Mouse (Mus musculus): ENCODE data around the gene Rnf144a. TPM values are rescaled to one million over a fixed set of nuclear protein-coding genes. Genes with fewer than 3 reads are reported as not detected.

The Rnf144a gene
- total and polyA plus RNA-seq, 2 experiments from 2014 or later: 24.4 to 31.6 TPM

- H3K4me3 ChIP-seq (ENCODE audit: low read length): no peak overlapping the region
- H3K9ac ChIP-seq (replicated peaks; ENCODE audit: low read length): no peak overlapping the region
- no peaks in the 10 kb centered on the region for H3K4me1 ChIP-seq (ENCODE audit: insufficient read depth, low read length)
- H3K27ac ChIP-seq: peak overlapping the region; percentile 11; the same call in 1 of the 2 replicates
- H3K36me3 ChIP-seq (ENCODE audit: insufficient read depth, low read length): no peaks in the 10 kb centered on the region
- no peak overlapping the region for H3K4me2 ChIP-seq (ENCODE audit: low read depth, low read length)
- H3K9me3 ChIP-seq (ENCODE audit: low read length): 0 out of 2 replicates have a peak, but pooled peaks cover 3% of the 10 kb centered on the region
- ATAC-seq (no peak), DNase-seq (ENCODE audit: low spot score) (peak; percentile 12)
- 69% methylated on average over 8 of the region's 8 CpGs for WGBS
- no peak for TF ChIP-seq CTCF (IDR thresholded peaks at IDR 0.05; ENCODE audit: low read depth)
- no peaks in the 10 kb centered on the region for H3K27me3 ChIP-seq (ENCODE audit: insufficient read depth, low read length)
Measured at GRCm38 (mm10) chr12:26285939-26286338, 129.1 kb downstream of the Rnf144a start.

GRCm38 (mm10) chr12:26285460-26285859, 129.6 kb downstream of the Rnf144a start:
- Histone ChIP-seq H3K27me3 (ENCODE audit: insufficient read depth, low read length) (no peaks in the 10 kb centered on the region), H3K36me3 (ENCODE audit: insufficient read depth, low read length) (no peaks in the 10 kb centered on the region), H3K27ac (no peak overlapping the region), H3K9me3 (ENCODE audit: low read length) (0 out of 2 replicates have a peak, but pooled peaks cover 3% of the 10 kb centered on the region), H3K4me2 (ENCODE audit: low read depth, low read length) (no peak overlapping the region), H3K9ac (replicated peaks; ENCODE audit: low read length) (no peak overlapping the region), H3K4me3 (ENCODE audit: low read length) (no peak overlapping the region), H3K4me1 (ENCODE audit: insufficient read depth, low read length) (no peaks in the 10 kb centered on the region)
- WGBS: 72% methylated on average over 3 of the region's 3 CpGs
- ATAC-seq (no peak), DNase-seq (ENCODE audit: low spot score) (no peak)
- no peak for TF ChIP-seq CTCF (IDR thresholded peaks at IDR 0.05; ENCODE audit: low read depth)

DNA sequence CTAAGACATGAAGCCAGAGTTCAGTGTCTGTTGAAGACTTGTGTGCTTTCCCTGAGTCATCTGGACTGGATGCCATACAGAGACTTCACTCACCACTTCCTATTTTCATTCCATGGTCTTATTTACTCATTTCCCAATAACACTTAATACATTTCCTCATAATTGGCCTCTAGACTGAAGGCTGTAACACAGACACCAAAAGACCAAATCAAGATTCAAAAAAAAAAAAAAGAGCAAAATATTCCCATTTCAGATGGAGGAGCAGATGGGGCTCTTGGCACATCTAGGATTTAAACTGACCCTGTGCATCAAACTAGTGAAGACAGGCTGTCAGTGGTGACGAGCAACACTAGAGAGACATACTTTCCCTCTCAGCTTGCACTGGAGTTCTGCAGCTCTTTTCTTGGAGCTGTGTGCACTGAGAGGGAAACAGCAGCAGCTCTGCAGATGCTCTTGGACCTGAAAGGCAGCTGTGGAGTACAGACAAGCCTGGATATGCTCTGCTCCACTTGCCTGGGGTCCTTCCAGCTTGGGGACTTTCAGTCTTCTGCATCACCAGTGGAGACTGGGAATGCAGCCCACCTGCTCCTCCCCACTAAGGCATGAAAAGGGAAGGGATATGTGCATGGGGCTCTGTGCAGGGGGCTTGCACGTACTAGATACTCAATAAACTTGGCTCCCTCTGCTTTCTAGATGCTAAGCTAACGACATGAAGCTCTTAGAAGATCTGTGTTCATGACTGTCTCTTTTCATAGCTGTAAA, 134.2 kb downstream of the Rnf144a start:
- H3K27me3 ChIP-seq (ENCODE audit: insufficient read depth, low read length): no peaks in the 10 kb centered on the region
- ATAC-seq (no peak), DNase-seq (ENCODE audit: low spot score) (peak; percentile 16)
- H3K36me3 ChIP-seq (ENCODE audit: insufficient read depth, low read length): no peaks in the 10 kb centered on the region
- no peak overlapping the region for H3K27ac ChIP-seq
- TF ChIP-seq CTCF (IDR thresholded peaks at IDR 0.05; ENCODE audit: low read depth): no peak
- no peak overlapping the region for H3K4me3 ChIP-seq (ENCODE audit: low read length)
- no peak overlapping the region for H3K4me2 ChIP-seq (ENCODE audit: low read depth, low read length)
- H3K4me1 ChIP-seq (ENCODE audit: insufficient read depth, low read length): peaks cover 6% of the 10 kb centered on the region; the same call in 1 of the 2 replicates
- H3K9ac ChIP-seq (replicated peaks; ENCODE audit: low read length): no peak overlapping the region
- H3K9me3 ChIP-seq (ENCODE audit: low read length): 0 out of 2 replicates have a peak, but pooled peaks cover 3% of the 10 kb centered on the region
- 51% methylated on average over 3 of the region's 3 CpGs for WGBS

DNA sequence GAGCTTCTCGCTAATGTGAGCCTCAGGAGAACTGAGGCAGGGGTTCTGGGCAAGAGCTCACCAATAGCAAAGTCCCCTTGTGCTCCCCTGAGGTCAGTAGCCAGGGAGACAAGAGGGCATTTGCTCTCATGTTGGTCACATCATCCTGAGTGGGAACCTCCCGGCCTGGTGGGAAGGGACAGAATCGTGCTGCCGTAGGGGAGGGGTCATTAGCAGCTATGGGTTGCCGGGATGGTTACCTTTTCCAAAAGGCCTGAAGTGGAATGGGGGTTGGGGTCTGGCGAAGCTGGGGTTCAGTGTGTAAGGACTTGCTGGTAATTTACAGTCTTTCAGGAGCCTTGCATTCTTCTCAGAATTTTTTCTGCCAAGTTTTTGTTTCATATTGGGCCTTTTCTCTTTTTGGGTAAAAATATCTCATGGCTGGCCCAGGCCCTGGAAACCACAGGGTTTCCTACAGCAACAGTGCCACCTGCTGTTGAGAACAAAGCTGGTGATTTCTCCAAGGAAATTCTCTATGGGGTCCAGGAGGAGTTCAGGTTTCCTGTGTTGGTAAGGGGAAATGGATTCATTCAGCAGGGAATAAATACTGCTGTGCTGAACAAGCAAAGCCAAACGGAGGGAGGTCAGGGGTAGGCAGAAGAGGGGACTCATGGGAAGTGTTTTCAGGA, 137.9 kb downstream of the Rnf144a start:
- no peaks in the 10 kb centered on the region for H3K36me3 ChIP-seq (ENCODE audit: insufficient read depth, low read length)
- 26% methylated on average over 7 of the region's 7 CpGs for WGBS
- ATAC-seq (peak; percentile 66), DNase-seq (ENCODE audit: low spot score) (peak; percentile 90)
- TF ChIP-seq CTCF (IDR thresholded peaks at IDR 0.05; ENCODE audit: low read depth): peak; percentile 81
- no peak overlapping the region for H3K27ac ChIP-seq
- no peak overlapping the region for H3K9ac ChIP-seq (replicated peaks; ENCODE audit: low read length)
- peaks cover 6% of the 10 kb centered on the region; the same call in 1 of the 2 replicates for H3K4me1 ChIP-seq (ENCODE audit: insufficient read depth, low read length)
- no peaks in the 10 kb centered on the region for H3K9me3 ChIP-seq (ENCODE audit: low read length)
- no peak overlapping the region for H3K4me3 ChIP-seq (ENCODE audit: low read length)
- no peaks in the 10 kb centered on the region for H3K27me3 ChIP-seq (ENCODE audit: insufficient read depth, low read length)
- no peak overlapping the region for H3K4me2 ChIP-seq (ENCODE audit: low read depth, low read length)

DNA sequence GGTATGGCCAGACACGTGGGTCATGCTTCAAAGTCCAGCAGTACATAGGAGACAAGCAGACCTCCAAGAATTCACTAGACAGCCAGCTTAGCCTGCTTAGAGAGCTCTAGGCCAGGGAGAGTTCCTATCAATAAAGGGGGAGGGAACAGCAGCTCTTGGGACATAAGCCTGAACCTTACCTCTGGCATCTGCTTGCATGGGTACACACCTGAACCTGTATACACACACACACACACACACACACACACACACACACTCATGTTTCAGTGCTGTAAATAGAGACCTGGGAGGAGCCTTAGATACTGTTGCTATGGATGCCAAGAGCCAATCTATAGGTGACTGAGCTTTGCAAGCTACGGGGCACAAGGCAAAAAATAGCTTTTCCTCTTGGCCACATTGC, 138.5 kb downstream of the Rnf144a start:
- DNase-seq (ENCODE audit: low spot score): no peak
- H3K9me3 ChIP-seq (ENCODE audit: low read length): no peaks in the 10 kb centered on the region
- H3K9ac ChIP-seq (replicated peaks; ENCODE audit: low read length): no peak overlapping the region
- WGBS: 51% methylated on average over 2 of the region's 2 CpGs
- no peak for TF ChIP-seq CTCF (IDR thresholded peaks at IDR 0.05; ENCODE audit: low read depth)
- no peaks in the 10 kb centered on the region for H3K27me3 ChIP-seq (ENCODE audit: insufficient read depth, low read length)
- H3K4me2 ChIP-seq (ENCODE audit: low read depth, low read length): no peak overlapping the region
- no peak for ATAC-seq
- H3K4me3 ChIP-seq (ENCODE audit: low read length): no peak overlapping the region
- H3K4me1 ChIP-seq (ENCODE audit: insufficient read depth, low read length): peaks cover 6% of the 10 kb centered on the region; the same call in 1 of the 2 replicates
- H3K36me3 ChIP-seq (ENCODE audit: insufficient read depth, low read length): no peaks in the 10 kb centered on the region
- H3K27ac ChIP-seq: no peak overlapping the region

Small RNA genes lying within 50 kb of the gene (microRNA-seq; reads per million reads assigned to microRNA genes)
- 0.53 to 1.4 reads per million in 2 experiments for gene Mir6538

Other genes with a start within 250 kb of the Rnf144a start
- gene Rsad2, start 41.2 kb upstream of the Rnf144a start, total RNA-seq (2014; rRNA removed): 1.3 and 1.5 TPM in 2 replicates
- 1.4 and 1.5 TPM in 2 replicates for gene Rsad2, start 41.2 kb upstream of the Rnf144a start, polyA plus RNA-seq (2015; fragmentation: Nextera tagmentation; extraction: Ambion mirVana)
- gene Cmpk2, start 54.0 kb upstream of the Rnf144a start, total RNA-seq (2014; rRNA removed): 24.0 and 25.2 TPM in 2 replicates
- gene Cmpk2, start 54.0 kb upstream of the Rnf144a start, polyA plus RNA-seq (2015; fragmentation: Nextera tagmentation; extraction: Ambion mirVana): 21.1 and 21.3 TPM in 2 replicates

Measured in hindbrain, postnatal 0 days (tissue).